9 mouse cellular contexts compared by ENCODE assay signal in genomic region chr4:149136116-149136850, GRCm38 (mm10). TPM values are rescaled to one million over a fixed set of nuclear protein-coding genes. Genes with fewer than 3 reads are reported as not detected.
DNase-seq lines count a peak whose midpoint lies in the region; ATAC-seq and TF ChIP-seq lines count a peak whose summit lies in the region.
"Had no signal": no experiment of that assay in that cellular context is flagged by ENCODE, and none has a peak within 500 bp of the region (broad histone marks: within the 10 kb centered on the region; RNA-seq: fewer than 3 reads in every experiment).

No protein-coding gene starts in this region.

- TF ChIP-seq POLR2A in embryonic fibroblast, embryonic 13.5 days (IDR thresholded peaks at IDR 0.05; ENCODE audit: low read depth, low read length) = no peak
- no peak for TF ChIP-seq POLR2A in limb, embryonic 14.5 days (IDR thresholded peaks at IDR 0.05; ENCODE audit: borderline replicate concordance, extremely low read depth, insufficient read depth, insufficient read length)

- H3K9ac ChIP-seq in limb, embryonic 14.5 days (ENCODE audit: low read depth, low read length, severe bottlenecking) = peak overlapping the region; percentile 71

- no peaks in the 10 kb centered on the region for H3K36me3 ChIP-seq in limb, embryonic 14.5 days (ENCODE audit: control insufficient read depth, insufficient read depth, low read length)

- peak overlapping the region; percentile 52 for H3K4me3 ChIP-seq in embryonic fibroblast, embryonic 13.5 days (ENCODE audit: insufficient read depth, low read length)
- peak overlapping the region; percentile 61 for H3K4me3 ChIP-seq in limb, embryonic 14.5 days (replicated peaks; ENCODE audit: low read length)

- H3K27ac ChIP-seq in embryonic fibroblast, embryonic 13.5 days (ENCODE audit: insufficient read depth, low read length) = no peak overlapping the region
- H3K27ac ChIP-seq in limb, embryonic 14.5 days (replicated peaks; ENCODE audit: low read depth, low read length) = 0 out of 2 replicates have a peak overlapping the region, but pooled peaks have one; percentile 79

- DNase-seq in cerebellum, adult 11-12 months = peak; percentile 31
- peak; percentile 40 for DNase-seq in 3134 (ENCODE audit: extremely low read depth, insufficient read length, low spot score)
- no peak for DNase-seq in limb, embryonic 14.5 days (ENCODE audit: low spot score)
- DNase-seq in gastrocnemius, postnatal 36 days = no peak

- TF ChIP-seq CTCF in embryonic fibroblast, embryonic 13.5 days (IDR thresholded peaks at IDR 0.05; ENCODE audit: borderline replicate concordance, insufficient read depth, low read length) = no peak

- 61% methylated on average over 18 of the region's 18 CpGs for WGBS in limb, embryonic 14.5 days

- intact Hi-C loops in gastrocnemius, postnatal 36 days (cut with DNase I) = no loop called here

- H3K27me3 ChIP-seq in limb, embryonic 14.5 days (ENCODE audit: control insufficient read depth, insufficient read depth, low read length) = no peaks in the 10 kb centered on the region

- ATAC-seq in cerebellum, adult (ENCODE audit: insufficient number of reproducible peaks, low FRiP score, low TSS enrichment) = no peak
- ATAC-seq in limb, embryonic 14.5 days (ENCODE audit: low FRiP score, low read depth) = no peak
- no peak for ATAC-seq in megakaryocyte-erythroid progenitor cell, adult 5-6 weeks (replicated peaks; ENCODE audit: low FRiP score, low TSS enrichment, poor library complexity, severe bottlenecking)
- no peak for ATAC-seq in megakaryocyte progenitor cell, adult 5-6 weeks (replicated peaks; ENCODE audit: poor library complexity)

- H3K4me1 ChIP-seq in embryonic fibroblast, embryonic 13.5 days (ENCODE audit: control insufficient read depth, insufficient read depth, low read length) = peaks cover 3% of the 10 kb centered on the region
- H3K4me1 ChIP-seq in limb, embryonic 14.5 days (ENCODE audit: control insufficient read depth, insufficient read depth, low read length) = peaks cover 4% of the 10 kb centered on the region; the same call in 1 of the 2 replicates

- H3K9me3 ChIP-seq in limb, embryonic 14.5 days (ENCODE audit: control insufficient read depth, low read length) = no peaks in the 10 kb centered on the region

- peak overlapping the region; percentile 66 for H3K4me2 ChIP-seq in limb, embryonic 14.5 days (replicated peaks; ENCODE audit: low read depth, low read length, severe bottlenecking)

RNA-seq across cellular contexts. Expression of gene Cenps, which starts 1.1 kb away (rescaled TPM):
- polyA plus RNA-seq in embryonic fibroblast, embryonic 13.5 days (2011; ENCODE audit: insufficient read length, low read depth, missing spikeins) = 7.3 and 8.9 TPM in 2 replicates
- 17.2 and 23.0 TPM in 2 replicates for polyA plus RNA-seq in limb, embryonic 14.5 days (2012; rRNA removed)
- polyA plus RNA-seq in limb, embryonic 14.5 days (2014; fragmentation: Nextera tagmentation; extraction: Ambion mirVana) = 27.2 and 29.3 TPM in 2 replicates
- total RNA-seq in megakaryocyte-erythroid progenitor cell, adult 5-6 weeks (2014; fragmentation: Nextera tagmentation) = 29.6 and 48.0 TPM in 2 replicates
- total RNA-seq in megakaryocyte-erythroid progenitor cell, adult 5-6 weeks (2017) = 15.4 and 26.2 TPM in 2 replicates
- 19.3 and 23.2 TPM in 2 replicates for total RNA-seq in megakaryocyte progenitor cell, adult 5-6 weeks (2015)
- total RNA-seq in megakaryocyte progenitor cell, adult 5-6 weeks (2017) = 26.0 and 35.2 TPM in 2 replicates
- 1 to 10 TPM; 5.0 to 6.1 TPM for total RNA-seq in gastrocnemius, postnatal 36 days (2021)

RNA-seq across cellular contexts. Expression of gene Cort, which starts 9.7 kb away (rescaled TPM):
- polyA plus RNA-seq in embryonic fibroblast, embryonic 13.5 days (2011; ENCODE audit: insufficient read length, low read depth, missing spikeins) = not detected in 2 replicates
- polyA plus RNA-seq in limb, embryonic 14.5 days (2012; rRNA removed) = 0.23 and 0.26 TPM in 2 replicates
- 0.32 and 0.59 TPM in 2 replicates for polyA plus RNA-seq in limb, embryonic 14.5 days (2014; fragmentation: Nextera tagmentation; extraction: Ambion mirVana)
- total RNA-seq in megakaryocyte-erythroid progenitor cell, adult 5-6 weeks (2014; fragmentation: Nextera tagmentation) = not detected in 2 replicates
- total RNA-seq in megakaryocyte-erythroid progenitor cell, adult 5-6 weeks (2017) = not detected in 2 replicates
- total RNA-seq in megakaryocyte progenitor cell, adult 5-6 weeks (2015) = 0.72 TPM in 1 of 2 replicates, not detected in the other
- total RNA-seq in megakaryocyte progenitor cell, adult 5-6 weeks (2017) = 1.4 TPM in 1 of 2 replicates, not detected in the other
- not detected for total RNA-seq in gastrocnemius, postnatal 36 days (2021)
- total RNA-seq: hematopoietic stem cell, adult 5-6 weeks had no signal

RNA-seq across cellular contexts. Expression of gene Pgd, which starts 30.3 kb away (rescaled TPM):
- polyA plus RNA-seq in embryonic fibroblast, embryonic 13.5 days (2011; ENCODE audit: insufficient read length, low read depth, missing spikeins) = 112 and 179 TPM in 2 replicates
- 99.0 and 109 TPM in 2 replicates for polyA plus RNA-seq in limb, embryonic 14.5 days (2012; rRNA removed)
- polyA plus RNA-seq in limb, embryonic 14.5 days (2014; fragmentation: Nextera tagmentation; extraction: Ambion mirVana) = 41.2 and 41.9 TPM in 2 replicates
- 59.1 and 67.1 TPM in 2 replicates for total RNA-seq in megakaryocyte-erythroid progenitor cell, adult 5-6 weeks (2014; fragmentation: Nextera tagmentation)
- total RNA-seq in megakaryocyte-erythroid progenitor cell, adult 5-6 weeks (2017) = 35.3 and 42.4 TPM in 2 replicates
- total RNA-seq in megakaryocyte progenitor cell, adult 5-6 weeks (2015) = 128 and 132 TPM in 2 replicates
- 115 and 133 TPM in 2 replicates for total RNA-seq in megakaryocyte progenitor cell, adult 5-6 weeks (2017)
- total RNA-seq in gastrocnemius, postnatal 36 days (2021) = 10 to 100 TPM; 14.6 to 14.8 TPM

RNA-seq across cellular contexts. Expression of gene Dffa, which starts 32.3 kb away (rescaled TPM):
- polyA plus RNA-seq in embryonic fibroblast, embryonic 13.5 days (2011; ENCODE audit: insufficient read length, low read depth, missing spikeins) = 12.7 and 14.7 TPM in 2 replicates
- 31.9 and 33.6 TPM in 2 replicates for polyA plus RNA-seq in limb, embryonic 14.5 days (2012; rRNA removed)
- polyA plus RNA-seq in limb, embryonic 14.5 days (2014; fragmentation: Nextera tagmentation; extraction: Ambion mirVana) = 27.0 and 27.6 TPM in 2 replicates
- 27.6 and 28.1 TPM in 2 replicates for total RNA-seq in megakaryocyte-erythroid progenitor cell, adult 5-6 weeks (2014; fragmentation: Nextera tagmentation)
- total RNA-seq in megakaryocyte-erythroid progenitor cell, adult 5-6 weeks (2017) = 20.3 and 25.6 TPM in 2 replicates
- total RNA-seq in megakaryocyte progenitor cell, adult 5-6 weeks (2015) = 20.0 and 24.5 TPM in 2 replicates
- total RNA-seq in megakaryocyte progenitor cell, adult 5-6 weeks (2017) = 18.6 and 19.4 TPM in 2 replicates
- total RNA-seq in gastrocnemius, postnatal 36 days (2021) = 10 to 100 TPM; 57.5 to 65.1 TPM

RNA-seq across cellular contexts. Expression of gene Pex14, which starts 36.6 kb away (rescaled TPM):
- 28.9 and 34.6 TPM in 2 replicates for polyA plus RNA-seq in embryonic fibroblast, embryonic 13.5 days (2011; ENCODE audit: insufficient read length, low read depth, missing spikeins)
- polyA plus RNA-seq in limb, embryonic 14.5 days (2012; rRNA removed) = 32.3 and 34.4 TPM in 2 replicates
- 37.3 and 39.7 TPM in 2 replicates for polyA plus RNA-seq in limb, embryonic 14.5 days (2014; fragmentation: Nextera tagmentation; extraction: Ambion mirVana)
- 10.3 and 15.8 TPM in 2 replicates for total RNA-seq in megakaryocyte-erythroid progenitor cell, adult 5-6 weeks (2014; fragmentation: Nextera tagmentation)
- 8.0 and 16.8 TPM in 2 replicates for total RNA-seq in megakaryocyte-erythroid progenitor cell, adult 5-6 weeks (2017)
- total RNA-seq in megakaryocyte progenitor cell, adult 5-6 weeks (2015) = 8.6 and 9.9 TPM in 2 replicates
- 12.7 and 13.7 TPM in 2 replicates for total RNA-seq in megakaryocyte progenitor cell, adult 5-6 weeks (2017)
- 10 to 100 TPM; 18.6 to 20.2 TPM for total RNA-seq in gastrocnemius, postnatal 36 days (2021)

Comparison
In these comparisons a context has a peak if more than half of its experiments do, and no peak if none do; other contexts are left out.
1. DNase-seq: peak in cerebellum, adult 11-12 months (single experiment) and 3134 (single experiment); none in limb, embryonic 14.5 days (single experiment) and gastrocnemius, postnatal 36 days (0 of 2).